Mouse (Mus musculus) midbrain, postnatal 0 days (tissue): ENCODE measurements around the gene Irf7. TPM values are rescaled to one million over a fixed set of nuclear protein-coding genes. Genes with fewer than 3 reads are reported as not detected.

Experiments
- ATAC-seq: fragments of 200-750 bp; cut with Nextera tagmentation; 2 replicates; pipeline ENCODE4 v1.8.0; 2017; ENCODE audit warnings: moderate number of reproducible peaks, mild to moderate bottlenecking, moderate TSS enrichment, moderate library complexity; ENCODE audit not compliant: low FRiP score
- DNase-seq: peaks from one replicate; pipeline ENCODE4 v3.0.0-alpha.2; 2015; ENCODE audit warnings: low spot score
- H3K27ac ChIP-seq: fragments of 300-500 bp; sonication (generic); 2 replicates; pipeline ENCODE4 v1.5.1; 2014; ENCODE audit warnings: low read depth, mild to moderate bottlenecking, low read length, mixed read lengths
- H3K27me3 ChIP-seq: fragments of 300-500 bp; sonication (generic); 2 replicates; pipeline ENCODE4 v1.6.1; 2014; ENCODE audit warnings: low read length, control low read depth, mixed read lengths; ENCODE audit not compliant: insufficient read depth
- H3K36me3 ChIP-seq: fragments of 300-500 bp; sonication (generic); 2 replicates; pipeline ENCODE4 v1.6.1; 2014; ENCODE audit warnings: low read length, control low read depth, mixed read lengths; ENCODE audit not compliant: insufficient read depth
- H3K4me1 ChIP-seq: fragments of 300-500 bp; sonication (generic); 2 replicates; pipeline ENCODE4 v1.6.1; 2014; ENCODE audit warnings: mild to moderate bottlenecking, control low read depth, antibody characterized with exemption, low read length, mixed read lengths; ENCODE audit not compliant: insufficient read depth
- H3K4me2 ChIP-seq: fragments of 300-500 bp; sonication (generic); 2 replicates; pipeline ENCODE4 v1.6.1; 2014; ENCODE audit warnings: low read depth, mild to moderate bottlenecking, low read length, mixed read lengths; ENCODE audit not compliant: poor library complexity, severe bottlenecking
- H3K4me3 ChIP-seq: fragments of 300-500 bp; sonication (generic); 2 replicates; pipeline ENCODE4 v1.5.1; 2014; ENCODE audit warnings: low read depth, mild to moderate bottlenecking, low read length, moderate library complexity
- H3K9ac ChIP-seq: fragments of 300-500 bp; sonication (generic); replicated peaks from 2 replicates; pipeline ENCODE4 v1.6.1; 2014; ENCODE audit warnings: mild to moderate bottlenecking, low read length, moderate library complexity, mixed read lengths; ENCODE audit not compliant: poor library complexity, severe bottlenecking
- H3K9me3 ChIP-seq: fragments of 300-500 bp; sonication (generic); 2 replicates; pipeline ENCODE4 v1.6.1; 2016; ENCODE audit warnings: low read length, control low read depth
- CTCF ChIP-seq: IDR thresholded peaks from 2 replicates; pipeline ENCODE4 v1.5.1; 2016; ENCODE audit warnings: antibody characterized with exemption, mild to moderate bottlenecking
- WGBS: fragments of 180-500 bp; shearing (Covaris S2); extraction: QIAGEN DNeasy Blood & Tissue Kit; methylation state at CpG from one replicate; pipeline ENCODE4 v1.1.7; 2014; 5-methylcytosine and 5-hydroxymethylcytosine counted together
- polyA plus RNA-seq: library from polyadenylated mRNA; unstranded; fragments of >200 nt; fragmentation: Nextera tagmentation; extraction: Ambion mirVana; gene quantifications from 2 replicates; pipeline ENCODE4 v1.2.1, GENCODE M21; 2015
- total RNA-seq: library from RNA; depleted of rRNA; stranded (reverse); fragments of >200 nt; gene quantifications from 2 replicates; pipeline ENCODE4 v1.2.3, GENCODE M21; 2014

Gene Irf7
- total and polyA plus RNA-seq, 2 experiments from 2014 or later = 2.9 to 4.5 TPM

DNA sequence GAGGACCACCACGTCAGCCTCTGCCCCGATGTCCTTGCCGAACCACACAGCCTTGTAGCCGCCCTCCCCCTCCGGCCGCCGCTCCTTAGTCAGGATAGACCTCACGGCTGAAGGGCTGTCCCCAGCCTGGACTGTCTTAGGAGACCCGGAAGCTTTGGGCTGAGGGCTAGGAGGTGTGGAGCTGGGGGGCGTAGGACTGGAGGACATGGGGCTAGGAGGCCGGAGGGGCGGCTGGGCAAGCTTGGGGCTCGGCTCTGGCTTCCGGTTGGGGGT lies 2.9 kb upstream of the Irf7 start:
- Histone ChIP-seq H3K9me3 (no peaks in the 10 kb centered on the region), H3K9ac (no peak overlapping the region), H3K27me3 (no peaks in the 10 kb centered on the region), H3K36me3 (no peaks in the 10 kb centered on the region; the same call in 1 of the 2 replicates), H3K4me2 (no peak overlapping the region), H3K27ac (no peak overlapping the region), H3K4me3 (no peak overlapping the region), H3K4me1 (no peaks in the 10 kb centered on the region)
- 83% methylated on average over 14 of the region's 14 CpGs for WGBS
- TF ChIP-seq CTCF = no peak
- ATAC-seq (no peak), DNase-seq (no peak)

- Histone ChIP-seq H3K4me2 (no peak overlapping the region), H3K9ac (no peak overlapping the region), H3K27me3 (no peaks in the 10 kb centered on the region), H3K27ac (no peak overlapping the region), H3K9me3 (no peaks in the 10 kb centered on the region), H3K4me1 (no peaks in the 10 kb centered on the region), H3K36me3 (peaks cover 5% of the 10 kb centered on the region), H3K4me3 (no peak overlapping the region)
- ATAC-seq (no peak), DNase-seq (no peak)
- 80% methylated on average over 24 of the region's 24 CpGs for WGBS
- no peak for TF ChIP-seq CTCF
Observed at GRCm38 (mm10) chr7:141268466-141269272, 2.4 kb upstream of the Irf7 start.

DNA sequence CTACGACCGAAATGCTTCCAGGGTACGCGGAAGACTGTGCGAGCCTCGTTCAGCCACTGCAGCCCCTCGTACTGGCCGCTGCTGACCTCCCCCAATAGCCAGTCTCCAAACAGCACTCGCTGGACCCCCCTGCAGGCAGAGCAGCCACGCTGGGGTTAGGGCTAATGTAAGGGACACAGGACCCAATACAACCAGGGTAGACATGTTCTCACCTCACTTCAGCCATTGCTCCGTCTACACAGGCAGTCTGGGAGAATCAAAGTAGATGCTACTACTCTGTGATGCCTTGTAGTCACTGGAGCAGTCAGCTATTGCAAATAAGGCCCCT lies 906 bp downstream of the Irf7 start:
- ATAC-seq (no peak), DNase-seq (no peak)
- WGBS = 39% methylated on average over 11 of the region's 11 CpGs
- TF ChIP-seq CTCF = no peak
- H3K4me2 ChIP-seq = peak overlapping the region; percentile 37; the same call in 1 of the 2 replicates
- H3K36me3 ChIP-seq = peaks cover 38% of the 10 kb centered on the region
- no peaks in the 10 kb centered on the region for H3K9me3 ChIP-seq
- H3K9ac ChIP-seq = no peak overlapping the region
- H3K4me1 ChIP-seq = no peaks in the 10 kb centered on the region
- H3K27me3 ChIP-seq = no peaks in the 10 kb centered on the region
- no peak overlapping the region for H3K27ac ChIP-seq
- H3K4me3 ChIP-seq = no peak overlapping the region

GRCm38 (mm10) chr7:141264761-141265410 lies 1.4 kb downstream of the Irf7 start:
- no peak overlapping the region for H3K4me3 ChIP-seq
- no peaks in the 10 kb centered on the region for H3K4me1 ChIP-seq
- H3K9ac ChIP-seq = no peak overlapping the region
- H3K4me2 ChIP-seq = no peak overlapping the region
- peaks cover 43% of the 10 kb centered on the region for H3K36me3 ChIP-seq
- H3K9me3 ChIP-seq = no peaks in the 10 kb centered on the region
- H3K27ac ChIP-seq = no peak overlapping the region
- ATAC-seq = no peak
- TF ChIP-seq CTCF = peak; percentile 60
- WGBS = 33% methylated on average over 12 of the region's 12 CpGs
- H3K27me3 ChIP-seq = no peaks in the 10 kb centered on the region
- peak; percentile 19 for DNase-seq

DNA sequence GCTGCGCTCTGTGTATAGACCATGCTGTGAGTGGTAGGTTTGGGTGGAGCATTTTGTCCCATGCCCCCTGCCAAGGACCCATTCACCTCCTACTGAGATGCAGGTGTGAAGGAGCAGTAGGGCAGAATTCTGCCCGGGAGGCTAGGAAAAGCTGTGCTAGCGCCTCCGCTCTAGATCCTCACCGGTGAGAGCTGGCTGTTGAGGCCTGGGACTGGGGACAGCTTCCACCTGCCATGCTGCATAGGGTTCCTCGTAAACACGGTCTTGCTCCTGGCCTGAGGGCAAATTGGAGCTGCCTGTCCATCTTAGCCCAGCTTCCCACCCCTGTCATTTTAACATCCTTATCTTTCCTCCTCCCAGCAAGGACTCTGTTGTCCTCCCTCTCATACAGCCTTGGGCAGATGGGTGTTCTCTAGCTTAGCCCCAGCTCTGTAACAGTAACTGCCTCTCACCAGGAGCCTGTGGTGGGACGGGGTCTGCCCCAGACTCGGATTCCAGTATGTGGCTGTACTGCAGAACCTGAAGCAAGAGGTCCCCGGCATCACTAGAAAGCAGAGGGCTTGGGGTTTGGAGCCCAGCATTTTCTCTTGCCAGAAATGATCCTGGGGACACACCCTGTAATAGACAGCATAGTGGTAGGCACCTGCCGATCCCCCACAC lies 2.1 kb downstream of the Irf7 start:
- no peak for DNase-seq
- Histone ChIP-seq H3K27me3 (no peaks in the 10 kb centered on the region), H3K27ac (no peak overlapping the region), H3K9me3 (no peaks in the 10 kb centered on the region), H3K4me3 (no peak overlapping the region), H3K36me3 (peaks cover 50% of the 10 kb centered on the region), H3K4me2 (no peak overlapping the region), H3K9ac (no peak overlapping the region), H3K4me1 (no peaks in the 10 kb centered on the region)
- no peak for ATAC-seq
- 79% methylated on average over 11 of the region's 11 CpGs for WGBS
- TF ChIP-seq CTCF = no peak

- no peaks in the 10 kb centered on the region for H3K9me3 ChIP-seq
- H3K36me3 ChIP-seq = peaks cover 55% of the 10 kb centered on the region
- no peak overlapping the region for H3K27ac ChIP-seq
- DNase-seq (no peak), ATAC-seq (no peak)
- TF ChIP-seq CTCF = no peak
- no peaks in the 10 kb centered on the region for H3K27me3 ChIP-seq
- H3K4me3 ChIP-seq = no peak overlapping the region
- 88% methylated on average over 13 of the region's 13 CpGs for WGBS
- no peak overlapping the region for H3K9ac ChIP-seq
- H3K4me2 ChIP-seq = no peak overlapping the region
- no peaks in the 10 kb centered on the region for H3K4me1 ChIP-seq
Observed at GRCm38 (mm10) chr7:141263640-141264039, 2.6 kb downstream of the Irf7 start.
